Mouse (Mus musculus) E14TG2a.4 (cell line): ENCODE measurements around the gene Syce2.

ENCODE experiments used
- CTCF ChIP-seq: conservative IDR thresholded peaks from 2 replicates; pipeline ENCODE4 v1.5.1; 2014; ENCODE audit warnings: low read length
- NANOG ChIP-seq: IDR thresholded peaks from 2 replicates; pipeline ENCODE4 v1.6.1; 2014; ENCODE audit warnings: borderline replicate concordance, low read length, mixed read lengths
- POU5F1 ChIP-seq: IDR thresholded peaks from 2 replicates; pipeline ENCODE4 v1.6.1; 2014; ENCODE audit warnings: low read length, borderline replicate concordance

DNA sequence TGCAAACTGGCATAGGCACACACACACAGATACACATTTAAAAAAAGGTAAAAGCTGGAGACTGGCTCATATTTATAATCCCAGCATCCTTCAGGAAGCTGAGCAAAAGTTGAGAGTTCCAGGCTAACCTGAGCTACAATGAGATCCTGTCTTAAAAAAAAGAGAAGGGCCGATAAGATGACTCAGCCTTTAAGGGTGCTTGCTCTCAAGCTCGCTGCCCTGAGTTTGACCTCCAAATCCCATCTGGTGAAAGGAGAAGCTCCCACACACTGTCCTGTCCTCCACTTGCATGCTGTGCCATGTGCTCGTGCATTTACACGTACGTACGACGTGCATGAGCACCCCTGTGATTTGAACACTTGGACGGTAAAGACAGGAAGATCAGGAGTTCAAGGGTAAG is 35.6 kb downstream of the Syce2 start:
- TF ChIP-seq CTCF (no peak), POU5F1 (no peak), NANOG (no peak)
